Mouse (Mus musculus): Measurements from ENCODE around the gene Mapk11. TPM values are rescaled to one million over a fixed set of nuclear protein-coding genes. Genes with fewer than 3 reads are reported as not detected.

The Mapk11 gene
- polyA plus RNA-seq, 1 experiment from 2014 or later: 46.8 TPM

DNA sequence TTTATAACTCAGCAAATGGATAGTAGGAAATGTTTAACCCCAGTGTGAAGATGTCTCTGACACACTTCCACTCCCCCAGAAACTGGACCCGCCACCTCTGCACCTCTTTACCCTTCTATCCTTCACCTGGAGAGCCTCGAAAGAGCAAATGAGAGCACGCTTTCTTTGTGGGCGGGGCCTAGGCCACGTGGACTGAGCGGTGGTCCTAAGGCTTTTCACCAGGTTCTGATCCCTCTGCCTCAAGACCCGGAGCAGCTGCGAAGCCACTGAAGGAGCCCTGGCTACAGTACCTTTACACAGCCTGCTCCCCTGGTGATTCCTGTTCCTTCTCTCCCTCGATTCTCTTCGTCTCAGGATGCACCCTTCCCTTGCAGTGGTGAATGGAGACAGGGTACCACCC is 2.0 kb downstream of the Mapk11 start:
- Histone ChIP-seq H3K9me3 (ENCODE audit: control insufficient read depth, low read length) (no peaks in the 10 kb centered on the region), H3K27ac (ENCODE audit: low read length) (no peak overlapping the region), H3K4me2 (ENCODE audit: low read length) (peak overlapping the region; percentile 85), H3K4me3 (replicated peaks; ENCODE audit: low read length) (peak overlapping the region; percentile 87), H3K9ac (replicated peaks; ENCODE audit: low read depth, low read length) (no peak overlapping the region), H3K4me1 (replicated peaks; ENCODE audit: control insufficient read depth, insufficient read depth, low read length) (peaks cover 38% of the 10 kb centered on the region), H3K36me3 (ENCODE audit: control insufficient read depth, insufficient read depth) (peaks cover 3% of the 10 kb centered on the region; the same call in 1 of the 2 replicates), H3K27me3 (replicated peaks; ENCODE audit: control insufficient read depth, insufficient read depth, low read length) (no peaks in the 10 kb centered on the region)
- ATAC-seq: no peak
- 16% methylated on average over 10 of the region's 10 CpGs for WGBS

DNA sequence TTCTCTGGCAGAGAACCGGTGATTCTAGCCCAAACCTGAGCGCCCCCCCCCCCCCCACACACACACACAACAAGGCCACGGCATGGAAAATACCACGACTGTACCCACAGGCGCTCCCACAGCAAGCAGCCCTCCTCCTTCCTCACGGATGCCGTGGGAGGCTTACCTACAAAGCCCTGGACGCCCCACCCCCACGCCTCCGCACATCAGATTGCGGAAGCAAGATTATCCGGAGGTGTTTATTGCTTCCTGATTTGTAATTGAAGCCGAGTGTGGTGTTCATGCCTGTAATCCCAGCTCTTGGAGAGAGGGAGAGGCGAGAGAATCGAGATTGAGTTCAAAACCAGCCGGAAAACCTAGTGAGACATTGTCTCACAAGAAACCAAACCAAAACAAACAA is 2.4 kb downstream of the Mapk11 start:
- Histone ChIP-seq H3K4me2 (ENCODE audit: low read length) (peak overlapping the region; percentile 85), H3K4me3 (replicated peaks; ENCODE audit: low read length) (peak overlapping the region; percentile 87), H3K9ac (replicated peaks; ENCODE audit: low read depth, low read length) (peak overlapping the region; percentile 66), H3K27ac (ENCODE audit: low read length) (peak overlapping the region; percentile 53), H3K9me3 (ENCODE audit: control insufficient read depth, low read length) (no peaks in the 10 kb centered on the region), H3K27me3 (replicated peaks; ENCODE audit: control insufficient read depth, insufficient read depth, low read length) (no peaks in the 10 kb centered on the region), H3K36me3 (ENCODE audit: control insufficient read depth, insufficient read depth) (peaks cover 3% of the 10 kb centered on the region; the same call in 1 of the 2 replicates), H3K4me1 (replicated peaks; ENCODE audit: control insufficient read depth, insufficient read depth, low read length) (peaks cover 33% of the 10 kb centered on the region)
- WGBS: 5% methylated on average over 15 of the region's 16 CpGs
- ATAC-seq: no peak

DNA sequence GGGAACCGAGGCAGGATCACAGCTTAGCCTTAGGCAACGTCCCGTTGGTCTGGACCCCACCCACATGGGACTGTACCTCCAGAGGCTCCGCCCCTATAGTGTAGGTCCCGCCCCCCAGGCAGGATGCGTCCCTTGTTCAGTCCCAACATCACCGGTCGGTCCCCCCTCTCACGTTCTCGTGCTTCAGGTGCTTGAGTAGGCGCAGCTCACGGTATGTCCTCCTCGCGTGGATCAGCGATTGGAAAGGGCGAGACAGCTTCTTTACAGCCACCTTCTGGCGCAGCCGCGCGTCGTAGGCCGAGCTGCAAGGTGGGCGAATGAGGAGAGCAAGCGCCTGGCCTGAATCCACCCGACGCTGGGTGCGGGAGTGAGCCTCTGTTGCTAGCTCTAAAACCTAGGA is 2.9 kb downstream of the Mapk11 start:
- Histone ChIP-seq H3K27ac (ENCODE audit: low read length) (peak overlapping the region; percentile 53), H3K27me3 (replicated peaks; ENCODE audit: control insufficient read depth, insufficient read depth, low read length) (no peaks in the 10 kb centered on the region), H3K4me3 (replicated peaks; ENCODE audit: low read length) (peak overlapping the region; percentile 87), H3K4me1 (replicated peaks; ENCODE audit: control insufficient read depth, insufficient read depth, low read length) (peaks cover 33% of the 10 kb centered on the region), H3K4me2 (ENCODE audit: low read length) (peak overlapping the region; percentile 85), H3K9me3 (ENCODE audit: control insufficient read depth, low read length) (no peaks in the 10 kb centered on the region), H3K9ac (replicated peaks; ENCODE audit: low read depth, low read length) (peak overlapping the region; percentile 66), H3K36me3 (ENCODE audit: control insufficient read depth, insufficient read depth) (peaks cover 3% of the 10 kb centered on the region; the same call in 1 of the 2 replicates)
- WGBS: 3% methylated on average over 27 of the region's 27 CpGs
- peak; percentile 45 for ATAC-seq

DNA sequence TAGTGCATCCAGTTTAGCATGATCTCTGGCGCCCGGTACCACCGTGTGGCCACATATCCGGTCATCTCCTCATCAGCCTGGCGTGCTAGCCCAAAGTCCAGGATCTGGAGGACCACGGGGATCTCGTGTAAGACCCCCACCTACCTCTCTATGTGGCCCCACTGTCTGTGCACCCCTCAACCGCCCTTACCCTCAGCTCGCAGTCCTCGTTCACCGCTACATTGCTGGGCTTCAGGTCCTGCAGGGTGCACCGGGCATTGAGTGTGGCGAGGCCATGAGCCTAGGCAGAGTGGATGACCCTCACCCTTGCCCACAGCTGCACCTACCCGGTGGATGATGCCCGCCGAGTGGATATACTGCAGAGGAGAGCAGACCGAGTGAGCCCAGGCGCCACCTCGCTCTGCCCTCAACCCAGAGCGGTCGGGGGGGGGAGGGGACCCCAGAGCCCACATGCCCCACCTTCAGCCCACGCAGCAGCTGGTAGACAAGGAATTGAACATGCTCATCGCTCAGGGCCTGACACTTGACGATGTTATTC is 3.5 kb downstream of the Mapk11 start:
- Histone ChIP-seq H3K9ac (replicated peaks; ENCODE audit: low read depth, low read length) (no peak overlapping the region), H3K27me3 (replicated peaks; ENCODE audit: control insufficient read depth, insufficient read depth, low read length) (no peaks in the 10 kb centered on the region; the same call in 1 of the 2 replicates), H3K4me3 (replicated peaks; ENCODE audit: low read length) (peak overlapping the region; percentile 87), H3K4me1 (replicated peaks; ENCODE audit: control insufficient read depth, insufficient read depth, low read length) (peaks cover 34% of the 10 kb centered on the region), H3K36me3 (ENCODE audit: control insufficient read depth, insufficient read depth) (peaks cover 3% of the 10 kb centered on the region; the same call in 1 of the 2 replicates), H3K9me3 (ENCODE audit: control insufficient read depth, low read length) (no peaks in the 10 kb centered on the region), H3K4me2 (ENCODE audit: low read length) (peak overlapping the region; percentile 85), H3K27ac (ENCODE audit: low read length) (no peak overlapping the region)
- no peak for ATAC-seq
- 80% methylated on average over 24 of the region's 24 CpGs for WGBS

DNA sequence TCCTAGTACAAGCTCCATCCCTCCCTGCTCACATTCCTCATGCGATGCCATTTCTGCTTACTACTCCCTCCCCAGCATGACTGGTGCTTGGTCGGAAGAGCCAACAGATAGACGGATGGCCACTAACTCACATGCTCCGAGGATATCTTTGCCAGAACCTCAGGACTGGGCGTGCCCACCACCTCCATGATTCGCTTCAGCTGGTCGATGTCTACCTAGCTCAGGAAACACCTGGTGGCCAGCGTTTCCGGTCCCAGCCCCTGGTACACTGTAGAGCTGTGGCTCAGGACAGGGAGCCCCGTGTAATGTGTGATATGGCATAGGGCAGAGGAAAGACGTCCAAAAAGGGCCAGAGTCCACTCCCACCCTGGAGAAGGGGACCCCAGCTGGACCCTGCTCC is 4.5 kb downstream of the Mapk11 start:
- H3K9ac ChIP-seq (replicated peaks; ENCODE audit: low read depth, low read length): no peak overlapping the region

DNA sequence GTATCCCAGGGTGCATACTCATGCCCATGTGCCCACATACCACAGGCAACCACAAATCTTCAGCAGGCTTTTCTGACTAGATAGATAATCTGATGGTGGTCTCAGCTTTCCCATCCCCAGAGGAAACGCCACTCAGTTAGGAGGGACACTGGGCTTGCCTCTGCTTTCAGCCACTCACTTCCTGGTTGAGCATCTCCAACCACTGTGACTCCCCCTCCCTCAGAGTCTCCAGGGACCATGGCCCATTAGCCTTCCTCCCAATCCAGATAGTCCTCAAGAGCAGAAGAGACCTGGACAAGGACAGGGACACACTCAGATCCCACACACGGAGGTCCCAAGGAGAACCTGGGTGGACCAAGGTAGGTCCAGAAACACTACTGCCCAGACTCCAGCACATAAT is 6.3 kb downstream of the Mapk11 start:
- Histone ChIP-seq H3K9ac (replicated peaks; ENCODE audit: low read depth, low read length) (no peak overlapping the region), H3K27ac (ENCODE audit: low read length) (no peak overlapping the region), H3K9me3 (ENCODE audit: control insufficient read depth, low read length) (no peaks in the 10 kb centered on the region), H3K4me2 (ENCODE audit: low read length) (no peak overlapping the region), H3K4me1 (replicated peaks; ENCODE audit: control insufficient read depth, insufficient read depth, low read length) (peaks cover 35% of the 10 kb centered on the region), H3K36me3 (ENCODE audit: control insufficient read depth, insufficient read depth) (peaks cover 3% of the 10 kb centered on the region; the same call in 1 of the 2 replicates), H3K27me3 (replicated peaks; ENCODE audit: control insufficient read depth, insufficient read depth, low read length) (peaks cover 7% of the 10 kb centered on the region), H3K4me3 (replicated peaks; ENCODE audit: low read length) (no peak overlapping the region)
- ATAC-seq: no peak
- WGBS: 88% methylated on average over 2 of the region's 2 CpGs

More for the DNA sequence above, 4.5 kb downstream of the Mapk11 start:
- 91% methylated on average over 11 of the region's 11 CpGs for WGBS
- Histone ChIP-seq H3K4me1 (replicated peaks; ENCODE audit: control insufficient read depth, insufficient read depth, low read length) (peaks cover 39% of the 10 kb centered on the region), H3K4me2 (ENCODE audit: low read length) (no peak overlapping the region), H3K27ac (ENCODE audit: low read length) (no peak overlapping the region), H3K27me3 (replicated peaks; ENCODE audit: control insufficient read depth, insufficient read depth, low read length) (peaks cover under 1% of the 10 kb centered on the region), H3K4me3 (replicated peaks; ENCODE audit: low read length) (no peak overlapping the region), H3K9me3 (ENCODE audit: control insufficient read depth, low read length) (no peaks in the 10 kb centered on the region), H3K36me3 (ENCODE audit: control insufficient read depth, insufficient read depth) (peaks cover 3% of the 10 kb centered on the region; the same call in 1 of the 2 replicates)
- no peak for ATAC-seq

DNA sequence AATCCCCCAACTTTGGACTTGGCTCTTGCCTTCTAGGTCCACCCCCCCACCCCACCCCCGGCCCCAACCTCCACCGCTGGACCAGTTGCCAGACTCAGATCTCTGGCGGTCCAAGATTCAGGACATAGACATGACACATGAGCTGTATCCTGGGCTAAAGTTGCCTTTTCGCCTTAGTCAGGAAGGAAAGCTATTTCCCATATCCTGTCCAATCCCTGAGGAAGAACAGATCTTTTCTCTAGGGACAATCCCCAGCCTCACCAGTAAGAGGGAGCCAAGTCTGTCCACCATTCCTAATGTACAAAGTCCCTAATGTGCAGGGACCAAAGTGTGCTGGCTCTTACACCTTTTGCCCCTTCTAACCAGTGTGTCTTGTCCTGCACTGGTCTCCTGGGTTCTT is 7.5 kb downstream of the Mapk11 start:
- Histone ChIP-seq H3K27ac (ENCODE audit: low read length) (no peak overlapping the region), H3K9ac (replicated peaks; ENCODE audit: low read depth, low read length) (no peak overlapping the region), H3K36me3 (ENCODE audit: control insufficient read depth, insufficient read depth) (peaks cover 3% of the 10 kb centered on the region; the same call in 1 of the 2 replicates), H3K4me3 (replicated peaks; ENCODE audit: low read length) (no peak overlapping the region), H3K4me1 (replicated peaks; ENCODE audit: control insufficient read depth, insufficient read depth, low read length) (peaks cover 25% of the 10 kb centered on the region), H3K9me3 (ENCODE audit: control insufficient read depth, low read length) (no peaks in the 10 kb centered on the region), H3K27me3 (replicated peaks; ENCODE audit: control insufficient read depth, insufficient read depth, low read length) (peaks cover 7% of the 10 kb centered on the region), H3K4me2 (ENCODE audit: low read length) (no peak overlapping the region)
- no peak for ATAC-seq
- WGBS: 72% methylated on average over 4 of the region's 4 CpGs

DNA sequence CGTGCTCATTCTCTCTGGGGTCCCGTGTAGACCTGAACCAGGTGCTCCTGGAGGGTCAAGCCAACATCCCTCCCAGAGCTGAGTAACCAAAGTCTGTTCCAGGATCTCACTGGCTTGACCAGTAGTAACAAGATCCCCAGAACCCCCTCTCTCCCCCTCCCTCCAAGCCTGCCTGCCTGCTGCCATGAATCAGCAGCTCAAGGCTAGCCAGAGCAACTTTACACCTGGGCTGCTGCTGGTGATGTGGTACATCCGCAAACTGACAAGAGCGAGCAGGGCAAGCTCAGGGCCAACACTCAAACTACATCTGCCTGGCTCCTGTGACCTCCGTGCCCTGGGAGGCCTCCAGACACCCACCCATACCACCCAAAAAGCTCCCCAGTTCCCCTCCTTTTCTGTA is 8.0 kb downstream of the Mapk11 start:
- no peak for ATAC-seq
- WGBS: 31% methylated on average over 5 of the region's 5 CpGs

DNA sequence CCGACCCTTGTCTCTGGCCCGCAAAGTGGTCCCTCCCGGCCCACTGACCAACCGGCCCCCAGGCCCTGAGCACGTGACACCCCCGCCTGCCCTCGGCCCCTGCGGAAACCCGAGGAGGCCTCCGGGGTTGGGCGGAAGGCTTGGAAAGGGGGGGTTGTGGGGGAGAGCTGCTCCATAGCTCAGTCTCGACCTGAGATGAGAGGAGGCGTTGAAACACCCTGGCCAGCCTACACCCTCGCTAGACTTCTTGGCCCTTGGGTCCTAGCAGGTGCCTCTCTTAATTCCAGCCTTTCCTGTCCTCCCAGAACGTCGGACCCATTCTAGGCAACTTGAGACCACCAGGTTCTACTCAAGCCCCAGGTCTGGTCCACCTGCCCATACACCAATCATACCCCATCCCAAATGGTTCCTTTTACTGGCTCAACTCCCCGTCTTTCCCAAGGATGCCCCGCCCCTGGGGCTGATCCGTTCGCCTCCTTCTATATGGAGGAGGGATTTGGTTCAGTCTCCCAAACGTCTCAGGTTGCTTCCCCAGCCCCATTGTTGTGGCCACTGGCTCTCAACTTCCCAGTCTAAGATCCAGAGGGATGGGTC is 8.7 kb downstream of the Mapk11 start, which contains the start of gene Mapk12:
TSS of gene Mapk12 (minus strand) at position 45 of the 594 bp plus-strand sequence.
- H3K27me3 ChIP-seq (replicated peaks; ENCODE audit: control insufficient read depth, insufficient read depth, low read length): peaks cover 7% of the 10 kb centered on the region
- no peak within 1 kb of the TSS for H3K27ac ChIP-seq (ENCODE audit: low read length)
- peak within 1 kb of the TSS; percentile 50 for H3K4me3 ChIP-seq (replicated peaks; ENCODE audit: low read length)
- WGBS: under 1% methylated on average over 20 of the region's 21 CpGs
- H3K36me3 ChIP-seq (ENCODE audit: control insufficient read depth, insufficient read depth): peaks cover 3% of the 10 kb centered on the region; the same call in 1 of the 2 replicates
- H3K4me2 ChIP-seq (ENCODE audit: low read length): peak within 1 kb of the TSS; percentile 95
- peak; percentile 61 for ATAC-seq
- H3K9me3 ChIP-seq (ENCODE audit: control insufficient read depth, low read length): no peaks in the 10 kb centered on the region
- peak within 1 kb of the TSS; percentile 66 for H3K9ac ChIP-seq (replicated peaks; ENCODE audit: low read depth, low read length)
- H3K4me1 ChIP-seq (replicated peaks; ENCODE audit: control insufficient read depth, insufficient read depth, low read length): peaks cover 16% of the 10 kb centered on the region

More for the DNA sequence above, 8.0 kb downstream of the Mapk11 start:
- no peak overlapping the region for H3K27ac ChIP-seq (ENCODE audit: low read length)
- H3K9ac ChIP-seq (replicated peaks; ENCODE audit: low read depth, low read length): no peak overlapping the region
- H3K4me1 ChIP-seq (replicated peaks; ENCODE audit: control insufficient read depth, insufficient read depth, low read length): peaks cover 20% of the 10 kb centered on the region
- no peaks in the 10 kb centered on the region for H3K9me3 ChIP-seq (ENCODE audit: control insufficient read depth, low read length)
- H3K27me3 ChIP-seq (replicated peaks; ENCODE audit: control insufficient read depth, insufficient read depth, low read length): peaks cover 7% of the 10 kb centered on the region
- H3K4me2 ChIP-seq (ENCODE audit: low read length): no peak overlapping the region
- peaks cover 3% of the 10 kb centered on the region; the same call in 1 of the 2 replicates for H3K36me3 ChIP-seq (ENCODE audit: control insufficient read depth, insufficient read depth)
- no peak overlapping the region for H3K4me3 ChIP-seq (replicated peaks; ENCODE audit: low read length)
